Mouse (Mus musculus) liver, embryonic 16.5 days (tissue): ENCODE measurements around the gene Per1. TPM values are rescaled to one million over a fixed set of nuclear protein-coding genes. Genes with fewer than 3 reads are reported as not detected.

Source experiments
- ATAC-seq: fragments of 200-750 bp; cut with Nextera tagmentation; 2 replicates; pipeline ENCODE4 v1.8.0; 2017; ENCODE audit warnings: low read depth, mild to moderate bottlenecking, moderate number of reproducible peaks, moderate library complexity
- H3K27ac ChIP-seq: fragments of 300-500 bp; sonication (generic); 2 replicates; pipeline ENCODE4 v1.5.1; 2014; ENCODE audit warnings: mild to moderate bottlenecking, low read length
- H3K27me3 ChIP-seq: fragments of 300-500 bp; sonication (generic); 2 replicates; pipeline ENCODE4 v1.6.1; 2014; ENCODE audit warnings: low read depth, low read length, mixed read lengths; ENCODE audit not compliant: control insufficient read depth, insufficient read depth
- H3K36me3 ChIP-seq: fragments of 300-500 bp; sonication (generic); 2 replicates; pipeline ENCODE4 v1.6.1; 2014; ENCODE audit warnings: mild to moderate bottlenecking; ENCODE audit not compliant: control insufficient read depth, insufficient read depth
- H3K4me1 ChIP-seq: fragments of 300-500 bp; sonication (generic); 2 replicates; pipeline ENCODE4 v1.6.1; 2014; ENCODE audit warnings: low read depth, low read length, mixed read lengths; ENCODE audit not compliant: control insufficient read depth
- H3K4me2 ChIP-seq: fragments of 300-500 bp; sonication (generic); 2 replicates; pipeline ENCODE4 v1.6.1; 2014; ENCODE audit warnings: low read depth, low read length, mixed read lengths
- H3K4me3 ChIP-seq: fragments of 300-500 bp; sonication (generic); 2 replicates; pipeline ENCODE4 v1.5.1; 2014; ENCODE audit warnings: low read depth, mild to moderate bottlenecking, low read length
- H3K9ac ChIP-seq: fragments of 300-500 bp; sonication (generic); 2 replicates; pipeline ENCODE4 v1.6.1; 2014; ENCODE audit warnings: low read depth, low read length
- H3K9me3 ChIP-seq: fragments of 300-500 bp; sonication (generic); replicated peaks from 2 replicates; pipeline ENCODE4 v1.6.1; 2016; ENCODE audit warnings: low read length; ENCODE audit not compliant: control insufficient read depth
- WGBS: fragments of 180-500 bp; shearing (Covaris S2); extraction: QIAGEN DNeasy Blood & Tissue Kit; methylation state at CpG from one replicate; pipeline ENCODE4 v1.1.7; 2014; ENCODE audit not compliant: insufficient replicate concordance; 5-methylcytosine and 5-hydroxymethylcytosine counted together
- polyA plus RNA-seq: library from polyadenylated mRNA; unstranded; fragments of >200 nt; fragmentation: Nextera tagmentation; extraction: Ambion mirVana; gene quantifications from 2 replicates; pipeline ENCODE4 v1.2.1, GENCODE M21; 2015

The Per1 gene
- polyA plus RNA-seq, 1 experiment from 2014 or later = 8.5 TPM

GRCm38 (mm10) chr11:69053848-69054247, 41.2 kb upstream of the Per1 start:
- no peak for ATAC-seq
- Histone ChIP-seq H3K4me2 (no peak overlapping the region), H3K36me3 (peaks cover 31% of the 10 kb centered on the region), H3K27ac (no peak overlapping the region), H3K9me3 (no peaks in the 10 kb centered on the region), H3K4me3 (no peak overlapping the region), H3K4me1 (peaks cover 12% of the 10 kb centered on the region), H3K9ac (no peak overlapping the region), H3K27me3 (no peaks in the 10 kb centered on the region)
- WGBS = 54% methylated on average over 3 of the region's 3 CpGs

- H3K9me3 ChIP-seq = no peaks in the 10 kb centered on the region
- H3K36me3 ChIP-seq = no peaks in the 10 kb centered on the region
- peaks cover 25% of the 10 kb centered on the region for H3K4me1 ChIP-seq
- 51% methylated on average over 2 of the region's 2 CpGs for WGBS
- H3K4me2 ChIP-seq = peak overlapping the region; percentile 89
- ATAC-seq = no peak
- no peaks in the 10 kb centered on the region for H3K27me3 ChIP-seq
- H3K4me3 ChIP-seq = peak overlapping the region; percentile 99
- H3K9ac ChIP-seq = peak overlapping the region; percentile 74
- H3K27ac ChIP-seq = peak overlapping the region; percentile 89
These were observed 36.8 kb upstream of the Per1 start for GRCm38 (mm10) chr11:69058265-69058664.

- ATAC-seq = no peak
- H3K36me3 ChIP-seq = no peaks in the 10 kb centered on the region
- 2% methylated on average over 19 of the region's 19 CpGs for WGBS
- H3K4me3 ChIP-seq = peak overlapping the region; percentile 99
- H3K27me3 ChIP-seq = no peaks in the 10 kb centered on the region
- no peaks in the 10 kb centered on the region for H3K9me3 ChIP-seq
- H3K4me1 ChIP-seq = peaks cover 26% of the 10 kb centered on the region
- H3K9ac ChIP-seq = peak overlapping the region; percentile 74
- H3K4me2 ChIP-seq = peak overlapping the region; percentile 89
- H3K27ac ChIP-seq = peak overlapping the region; percentile 89
These were observed 36.2 kb upstream of the Per1 start for GRCm38 (mm10) chr11:69058729-69059356.

- Histone ChIP-seq H3K4me1 (peaks cover 32% of the 10 kb centered on the region), H3K4me2 (peak within 1 kb of the TSS; percentile 97), H3K4me3 (peak within 1 kb of the TSS; percentile 99), H3K27ac (peak within 1 kb of the TSS; percentile 94), H3K9ac (peak within 1 kb of the TSS; percentile 99), H3K36me3 (no peaks in the 10 kb centered on the region), H3K9me3 (no peaks in the 10 kb centered on the region), H3K27me3 (no peaks in the 10 kb centered on the region)
- peak; percentile 87 for ATAC-seq
- WGBS = under 1% methylated on average over 64 of the region's 64 CpGs
These were observed 35.6 kb upstream of the Per1 start, which contains the start of gene Borcs6 for GRCm38 (mm10) chr11:69059357-69059974. Gene Borcs6 (plus strand): TSS chr11:69059717.

- Histone ChIP-seq H3K9ac (peak overlapping the region; percentile 99), H3K36me3 (no peaks in the 10 kb centered on the region), H3K4me1 (peaks cover 32% of the 10 kb centered on the region), H3K4me3 (peak overlapping the region; percentile 99), H3K4me2 (peak overlapping the region; percentile 97), H3K27me3 (no peaks in the 10 kb centered on the region), H3K27ac (peak overlapping the region; percentile 94), H3K9me3 (no peaks in the 10 kb centered on the region)
- WGBS = 0% methylated on average over 49 of the region's 49 CpGs
- peak; percentile 3; the same call in 1 of the 2 replicates for ATAC-seq
These were observed 35.0 kb upstream of the Per1 start for GRCm38 (mm10) chr11:69059975-69060411.

GRCm38 (mm10) chr11:69060448-69061254, 34.4 kb upstream of the Per1 start:
- Histone ChIP-seq H3K4me2 (peak overlapping the region; percentile 97), H3K9me3 (no peaks in the 10 kb centered on the region), H3K9ac (peak overlapping the region; percentile 99), H3K27me3 (no peaks in the 10 kb centered on the region), H3K27ac (peak overlapping the region; percentile 94), H3K4me3 (peak overlapping the region; percentile 99), H3K36me3 (no peaks in the 10 kb centered on the region), H3K4me1 (peaks cover 32% of the 10 kb centered on the region)
- 3% methylated on average over 40 of the region's 40 CpGs for WGBS
- ATAC-seq = no peak

GRCm38 (mm10) chr11:69061255-69061912, 33.6 kb upstream of the Per1 start:
- H3K27me3 ChIP-seq = no peaks in the 10 kb centered on the region
- peak overlapping the region; percentile 99 for H3K4me3 ChIP-seq
- peaks cover 39% of the 10 kb centered on the region for H3K4me1 ChIP-seq
- 40% methylated on average over 17 of the region's 17 CpGs for WGBS
- H3K9ac ChIP-seq = peak overlapping the region; percentile 99
- ATAC-seq = no peak
- H3K36me3 ChIP-seq = no peaks in the 10 kb centered on the region
- H3K27ac ChIP-seq = 0 out of 2 replicates have a peak overlapping the region, but pooled peaks have one; percentile 94
- H3K4me2 ChIP-seq = peak overlapping the region; percentile 97
- no peaks in the 10 kb centered on the region for H3K9me3 ChIP-seq

- no peak for ATAC-seq
- WGBS = under 1% methylated on average over 17 of the region's 17 CpGs
- Histone ChIP-seq H3K4me2 (peak overlapping the region; percentile 97), H3K4me3 (peak overlapping the region; percentile 81), H3K4me1 (peaks cover 46% of the 10 kb centered on the region), H3K9ac (peak overlapping the region; percentile 49), H3K27ac (peak overlapping the region; percentile 81), H3K27me3 (no peaks in the 10 kb centered on the region), H3K36me3 (no peaks in the 10 kb centered on the region), H3K9me3 (no peaks in the 10 kb centered on the region)
These were observed 32.7 kb upstream of the Per1 start for GRCm38 (mm10) chr11:69062194-69062760.
